Mouse (Mus musculus) intestine, embryonic 15.5 days (tissue): ENCODE results near the gene Ankmy2. TPM values are rescaled to one million over a fixed set of nuclear protein-coding genes. Genes with fewer than 3 reads are reported as not detected.
A peak's percentile ranks its signal among the peaks of the same experiment; 100 is the strongest.

Experiments used
- ATAC-seq: fragments of 200-750 bp; cut with Nextera tagmentation; 2 replicates; pipeline ENCODE4 v1.8.0; 2017; ENCODE audit warnings: moderate TSS enrichment, moderate library complexity
- H3K27ac ChIP-seq: fragments of 300-500 bp; sonication (generic); 2 replicates; pipeline ENCODE4 v1.5.1; 2015; ENCODE audit warnings: mild to moderate bottlenecking, inconsistent platforms
- H3K27me3 ChIP-seq: fragments of 300-500 bp; sonication (generic); replicated peaks from 2 replicates; pipeline ENCODE4 v1.6.1; 2015; ENCODE audit warnings: inconsistent platforms
- H3K36me3 ChIP-seq: fragments of 300-500 bp; sonication (generic); 2 replicates; pipeline ENCODE4 v1.6.1; 2015; ENCODE audit warnings: inconsistent platforms
- H3K4me1 ChIP-seq: fragments of 300-500 bp; sonication (generic); replicated peaks from 2 replicates; pipeline ENCODE4 v1.6.1; 2015; ENCODE audit warnings: inconsistent platforms
- H3K4me2 ChIP-seq: fragments of 300-500 bp; sonication (generic); replicated peaks from 2 replicates; pipeline ENCODE4 v1.6.1; 2015; ENCODE audit warnings: mild to moderate bottlenecking, inconsistent platforms
- H3K4me3 ChIP-seq: fragments of 300-500 bp; sonication (generic); replicated peaks from 2 replicates; pipeline ENCODE4 v1.5.1; 2015; ENCODE audit warnings: inconsistent platforms
- H3K9ac ChIP-seq: fragments of 300-500 bp; sonication (generic); 2 replicates; pipeline ENCODE4 v1.6.1; 2015; ENCODE audit warnings: inconsistent platforms
- H3K9me3 ChIP-seq: fragments of 300-500 bp; sonication (generic); 2 replicates; pipeline ENCODE4 v1.6.1; 2016; ENCODE audit warnings: inconsistent platforms
- WGBS: fragments of 180-500 bp; shearing (Covaris S2); methylation state at CpG from one replicate; pipeline ENCODE4 v1.1.7; 2015; 5-methylcytosine and 5-hydroxymethylcytosine counted together
- polyA plus RNA-seq: library from polyadenylated mRNA; unstranded; fragments of >200 nt; fragmentation: Nextera tagmentation; extraction: Ambion mirVana; gene quantifications from 2 replicates; pipeline ENCODE4 v1.2.1, GENCODE M21; 2015

Gene Ankmy2
- polyA plus RNA-seq, 1 experiment from 2014 or later, result 37.6 TPM

DNA sequence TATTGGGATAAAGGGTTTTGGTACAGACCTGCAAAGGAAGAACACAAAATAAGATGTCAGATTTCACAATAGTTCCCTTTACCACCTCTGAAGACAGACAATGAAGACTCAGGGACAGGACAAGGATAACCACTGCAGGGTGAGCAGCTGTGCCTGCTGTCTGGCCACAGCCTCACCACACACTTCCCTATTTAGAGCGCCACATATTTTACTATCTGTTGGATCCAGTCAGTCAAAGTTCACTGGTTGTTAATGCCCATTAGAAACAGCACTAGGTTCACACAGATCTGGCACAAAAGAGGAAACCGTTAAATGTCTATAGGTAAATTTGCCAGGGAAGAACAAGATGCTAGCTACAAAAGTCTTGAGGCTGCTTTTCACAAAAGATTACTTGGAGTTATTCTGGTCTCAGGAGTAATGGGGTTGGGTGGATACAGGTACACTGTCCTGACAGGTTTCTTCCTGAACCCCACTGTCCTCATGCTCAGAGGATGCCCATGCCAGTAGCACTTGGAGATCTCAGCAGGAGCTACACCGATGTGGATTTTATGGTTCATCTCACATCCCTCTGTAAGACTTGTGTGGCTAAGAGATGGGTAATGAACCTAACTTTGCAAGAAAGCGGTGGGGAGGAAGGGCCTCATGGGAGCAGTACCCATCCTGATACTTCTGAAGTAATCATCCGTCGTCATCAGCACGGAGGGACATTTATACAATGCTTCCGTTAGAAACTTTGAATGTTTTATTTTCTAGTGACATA is 57.7 kb downstream of the Ankmy2 start:
- Histone ChIP-seq H3K36me3 (no peaks in the 10 kb centered on the region), H3K4me3 (no peak overlapping the region), H3K27ac (no peak overlapping the region), H3K9ac (no peak overlapping the region), H3K9me3 (no peaks in the 10 kb centered on the region), H3K4me2 (no peak overlapping the region), H3K4me1 (0 out of 2 replicates have a peak, but pooled peaks cover 3% of the 10 kb centered on the region), H3K27me3 (no peaks in the 10 kb centered on the region)
- ATAC-seq, result no peak
- 52% methylated on average over 8 of the region's 8 CpGs for WGBS

- ATAC-seq, result peak; percentile 65; the same call in 1 of the 2 replicates
- Histone ChIP-seq H3K27ac (no peak overlapping the region), H3K4me1 (0 out of 2 replicates have a peak, but pooled peaks cover 3% of the 10 kb centered on the region), H3K4me3 (no peak overlapping the region), H3K4me2 (no peak overlapping the region), H3K9ac (no peak overlapping the region), H3K9me3 (no peaks in the 10 kb centered on the region), H3K27me3 (no peaks in the 10 kb centered on the region), H3K36me3 (no peaks in the 10 kb centered on the region)
- WGBS, result 0% methylated on average over 1 of the region's 1 CpGs
Measured at GRCm38 (mm10) chr12:36215149-36215480, 58.2 kb downstream of the Ankmy2 start.

GRCm38 (mm10) chr12:36216230-36216629 is 59.3 kb downstream of the Ankmy2 start:
- Histone ChIP-seq H3K9ac (no peak overlapping the region), H3K36me3 (no peaks in the 10 kb centered on the region), H3K27me3 (no peaks in the 10 kb centered on the region), H3K9me3 (no peaks in the 10 kb centered on the region), H3K4me1 (0 out of 2 replicates have a peak, but pooled peaks cover 3% of the 10 kb centered on the region), H3K4me3 (no peak overlapping the region), H3K27ac (no peak overlapping the region), H3K4me2 (no peak overlapping the region)
- ATAC-seq, result peak; percentile 53
- whole genome bisulfite sequencing, result 73% methylated on average over 4 of the region's 4 CpGs

- H3K4me2 ChIP-seq, result peak overlapping the region; percentile 37
- H3K4me3 ChIP-seq, result no peak overlapping the region
- H3K27me3 ChIP-seq, result no peaks in the 10 kb centered on the region
- H3K27ac ChIP-seq, result no peak overlapping the region
- 0 out of 2 replicates have a peak, but pooled peaks cover 3% of the 10 kb centered on the region for H3K4me1 ChIP-seq
- no peak overlapping the region for H3K9ac ChIP-seq
- ATAC-seq, result no peak
- H3K9me3 ChIP-seq, result no peaks in the 10 kb centered on the region
- H3K36me3 ChIP-seq, result no peaks in the 10 kb centered on the region
- 50% methylated on average over 10 of the region's 10 CpGs for WGBS
Measured at GRCm38 (mm10) chr12:36216905-36217304, 60.0 kb downstream of the Ankmy2 start.

- no peaks in the 10 kb centered on the region for H3K36me3 ChIP-seq
- no peak for ATAC-seq
- no peaks in the 10 kb centered on the region for H3K27me3 ChIP-seq
- WGBS, result 62% methylated on average over 4 of the region's 4 CpGs
- H3K4me1 ChIP-seq, result no peaks in the 10 kb centered on the region
- H3K4me2 ChIP-seq, result no peak overlapping the region
- H3K9me3 ChIP-seq, result no peaks in the 10 kb centered on the region
- H3K9ac ChIP-seq, result no peak overlapping the region
- H3K27ac ChIP-seq, result no peak overlapping the region
- H3K4me3 ChIP-seq, result no peak overlapping the region
Measured at GRCm38 (mm10) chr12:36224392-36224791, 67.5 kb downstream of the Ankmy2 start.

DNA sequence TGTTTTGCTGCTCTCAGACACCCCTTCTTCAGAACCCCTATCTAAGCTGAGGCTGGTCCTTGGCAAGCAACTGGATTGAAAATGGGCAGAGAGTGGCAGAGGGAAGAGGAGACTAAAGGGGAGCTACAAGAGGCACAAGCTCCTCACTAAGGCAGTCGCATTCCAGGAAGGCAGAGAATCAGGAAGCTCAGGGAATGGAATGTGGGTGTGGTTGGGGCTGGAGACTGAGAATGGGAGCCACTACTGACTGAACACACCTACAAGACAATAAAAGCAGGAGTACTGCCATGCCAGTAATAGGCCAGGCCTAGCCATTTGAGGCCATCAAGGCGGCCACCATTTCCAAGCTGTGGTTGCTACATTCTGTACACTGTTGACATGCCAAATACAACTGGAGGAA is 74.5 kb downstream of the Ankmy2 start:
- Histone ChIP-seq H3K4me1 (no peaks in the 10 kb centered on the region), H3K27me3 (no peaks in the 10 kb centered on the region), H3K36me3 (no peaks in the 10 kb centered on the region), H3K27ac (no peak overlapping the region), H3K9ac (no peak overlapping the region), H3K4me3 (no peak overlapping the region), H3K9me3 (no peaks in the 10 kb centered on the region), H3K4me2 (no peak overlapping the region)
- ATAC-seq, result no peak
- 88% methylated on average over 2 of the region's 2 CpGs for WGBS

DNA sequence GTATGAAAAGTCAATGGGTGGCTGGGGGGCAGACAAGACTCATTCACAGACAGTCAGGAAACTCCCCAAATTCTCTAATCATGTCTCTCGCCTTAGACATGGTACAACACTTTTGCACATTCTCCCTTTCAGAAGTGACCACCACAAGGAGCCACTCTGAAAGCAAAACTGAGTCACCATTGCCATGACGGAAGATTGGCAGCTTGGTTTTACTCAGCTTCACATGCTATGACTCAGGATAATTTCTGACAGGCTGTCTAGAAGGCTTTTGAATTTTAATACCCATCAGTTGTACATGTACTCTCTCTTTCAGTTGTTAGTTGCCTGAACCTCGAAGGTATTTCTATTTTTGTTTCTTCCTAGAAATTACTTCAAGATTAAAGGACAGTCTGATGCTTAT is 84.3 kb downstream of the Ankmy2 start:
- H3K27me3 ChIP-seq, result no peaks in the 10 kb centered on the region
- H3K4me3 ChIP-seq, result no peak overlapping the region
- 81% methylated on average over 3 of the region's 3 CpGs for WGBS
- ATAC-seq, result no peak
- H3K9ac ChIP-seq, result no peak overlapping the region
- H3K9me3 ChIP-seq, result no peaks in the 10 kb centered on the region
- no peak overlapping the region for H3K27ac ChIP-seq
- H3K36me3 ChIP-seq, result no peaks in the 10 kb centered on the region
- no peaks in the 10 kb centered on the region for H3K4me1 ChIP-seq
- no peak overlapping the region for H3K4me2 ChIP-seq

Other genes starting within 250 kb of the Ankmy2 start
- gene Agr3, start 231.5 kb upstream of the Ankmy2 start, polyA plus RNA-seq, result not detected in 2 replicates
- 234 and 297 TPM in 2 replicates for gene Agr2, start 164.2 kb upstream of the Ankmy2 start, polyA plus RNA-seq
- 136 and 138 TPM in 2 replicates for gene Tspan13, start 114.6 kb upstream of the Ankmy2 start, polyA plus RNA-seq
- 185 and 204 TPM in 2 replicates for gene Bzw2, start 966 bp downstream of the Ankmy2 start, polyA plus RNA-seq
- not detected in 2 replicates for gene Lrrc72, start 96.3 kb downstream of the Ankmy2 start, polyA plus RNA-seq
- gene Sostdc1, start 157.0 kb downstream of the Ankmy2 start, polyA plus RNA-seq, result 4.6 and 5.6 TPM in 2 replicates
- gene Ispd, start 224.3 kb downstream of the Ankmy2 start, polyA plus RNA-seq, result 11.0 and 11.7 TPM in 2 replicates
- gene D630036H23Rik, start 225.1 kb downstream of the Ankmy2 start, polyA plus RNA-seq, result 0.99 and 1.6 TPM in 2 replicates